In genomic region chr9:122325996-122326395, GRCm38 (mm10) we compare ENCODE assay signal across 14 mouse cellular contexts.
"Had no signal": no experiment of that assay in that cellular context is flagged by ENCODE, and none has a peak within 500 bp of the region (broad histone marks: within the 10 kb centered on the region; RNA-seq: fewer than 3 reads in every experiment).

No protein-coding gene starts in this region.

- H3K4me1 ChIP-seq: liver, embryonic 12.5 days; lung, embryonic 15.5 days; midbrain, embryonic 10.5 days; midbrain, embryonic 12.5 days; neural tube, embryonic 12.5 days had no signal

- ATAC-seq: liver, embryonic 12.5 days; midbrain, embryonic 16.5 days had no signal

- H3K9ac ChIP-seq: liver, embryonic 12.5 days; liver, embryonic 14.5 days; lung, embryonic 15.5 days; midbrain, embryonic 12.5 days; neural tube, embryonic 12.5 days had no signal

- DNase-seq: lung, postnatal 14 days; midbrain, embryonic 14.5 days; right cerebral cortex, postnatal 14 days; spleen, adult 18-20 months; thymus, adult 2 months; thymus, postnatal 25 days; thymus, postnatal 4 days had no signal

- H3K4me2 ChIP-seq: liver, embryonic 12.5 days; lung, embryonic 15.5 days; midbrain, embryonic 12.5 days; neural tube, embryonic 12.5 days had no signal

- H3K27me3 ChIP-seq: liver, embryonic 12.5 days; lung, embryonic 15.5 days; midbrain, embryonic 12.5 days; neural tube, embryonic 12.5 days had no signal

- H3K27ac ChIP-seq: liver, embryonic 12.5 days; liver, embryonic 14.5 days; lung, embryonic 15.5 days; midbrain, embryonic 10.5 days; midbrain, embryonic 12.5 days; neural tube, embryonic 12.5 days had no signal

- H3K36me3 ChIP-seq: liver, embryonic 12.5 days; lung, embryonic 15.5 days; midbrain, embryonic 10.5 days; midbrain, embryonic 12.5 days; neural tube, embryonic 12.5 days had no signal

- H3K4me3 ChIP-seq: liver, embryonic 12.5 days; lung, embryonic 15.5 days; midbrain, embryonic 10.5 days; midbrain, embryonic 12.5 days; neural tube, embryonic 12.5 days had no signal

- H3K9me3 ChIP-seq: liver, embryonic 12.5 days; lung, embryonic 15.5 days; midbrain, embryonic 10.5 days; midbrain, embryonic 12.5 days; neural tube, embryonic 12.5 days had no signal
